Mouse (Mus musculus) adrenal gland, adult 18-20 months (tissue): Measurements from ENCODE around the gene Tor1aip2. TPM values are rescaled to one million over a fixed set of nuclear protein-coding genes. Genes with fewer than 3 reads are reported as not detected.
"Not testable (repeated sequence)": the region's sequence is repeated elsewhere in the genome, so short reads cannot be mapped to it uniquely, and the experiment has no call there.

Source experiments
- DNase-seq, 2 experiments: peaks; one replicate each; pipeline ENCODE4 v3.0.0; 2021 to 2022; ENCODE audit warnings: low spot score in 2 of 2
- long read RNA-seq, 2 experiments: library from polyadenylated mRNA; stranded (forward); transcript quantifications; one replicate each; pipeline ENCODE4 v2.0.0; 2021
- total RNA-seq, 2 experiments: library from RNA; stranded (reverse); gene quantifications; 1 replicate in 1 of 2; 2 replicates in 1 of 2; pipeline ENCODE4 v1.2.3; 2021

The Tor1aip2 gene
- 100 to 1,000 TPM; 110 to 165 TPM for total RNA-seq
- long read RNA-seq, experiment 1, full-length matches to known transcripts = 28 of 37 reads
- long read RNA-seq, experiment 1, partial matches to known transcripts = 0 of 37 reads
- long read RNA-seq, experiment 1, other reads (novel, unspliced or antisense) = 9 of 37 reads
- long read RNA-seq, experiment 2, transcript Tor1aip2-203 (3 exons, 2,589 nt) = minor isoform, 7 of 69 reads
- long read RNA-seq, experiment 2, transcript Tor1aip2-202 (2 exons, 2,529 nt) = major isoform, 33 of 69 reads
- long read RNA-seq, experiment 2, partial matches to known transcripts = 2 of 69 reads
- long read RNA-seq, experiment 2, other reads (novel, unspliced or antisense) = 22 of 69 reads

- DNase-seq = peak; percentile 81 to 82
Measured at GRCm38 (mm10) chr1:156035269-156035929, at the start of gene Tor1aip2. Gene Tor1aip2 (plus strand): TSS chr1:156035403.

GRCm38 (mm10) chr1:155987625-155988024 lies 47.6 kb upstream of the Tor1aip2 start:
- no peak for DNase-seq

DNA sequence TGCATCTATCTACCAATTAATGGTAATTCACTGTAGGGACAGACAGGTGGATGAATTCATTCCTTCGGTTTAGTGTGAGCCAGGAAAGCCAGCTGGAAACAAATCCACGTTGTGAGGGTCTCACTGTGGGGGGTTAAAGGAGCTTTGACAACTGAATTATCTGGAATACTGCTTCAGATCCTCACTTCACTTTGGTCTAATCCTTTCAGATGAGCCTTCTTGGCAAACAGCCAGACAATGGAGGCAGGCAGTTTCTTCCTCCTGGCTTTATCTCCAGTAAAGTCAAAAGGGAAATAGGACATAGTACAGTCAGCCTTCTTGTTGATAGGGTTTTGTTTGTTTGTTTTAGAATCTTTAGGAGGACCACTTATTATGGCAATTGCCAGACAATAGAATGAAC lies 45.8 kb upstream of the Tor1aip2 start:
- no peak for DNase-seq

- DNase-seq = no peak
Measured at GRCm38 (mm10) chr1:155990391-155990790, 44.8 kb upstream of the Tor1aip2 start.

DNA sequence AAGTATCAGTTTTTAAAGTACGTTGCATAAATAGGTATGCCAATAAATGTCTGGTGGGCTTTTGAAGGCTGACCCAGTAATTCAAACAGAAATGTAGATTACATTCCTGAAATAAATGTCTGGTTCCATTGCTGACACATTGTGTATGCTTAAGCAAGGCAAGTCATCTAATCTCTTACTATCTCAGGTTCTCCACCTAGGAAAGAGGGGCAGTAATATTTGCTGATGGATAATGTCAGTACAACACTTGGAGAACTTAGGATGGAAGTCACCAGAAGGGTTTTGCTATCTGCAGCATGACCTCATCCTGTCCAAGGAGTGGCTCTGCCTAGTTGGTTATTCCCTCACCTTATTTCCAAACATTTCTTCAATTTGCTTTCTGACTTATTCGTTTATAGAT lies 40.7 kb upstream of the Tor1aip2 start:
- DNase-seq = no peak

- no peak for DNase-seq
Measured at GRCm38 (mm10) chr1:155995612-155996011, 39.6 kb upstream of the Tor1aip2 start.

DNA sequence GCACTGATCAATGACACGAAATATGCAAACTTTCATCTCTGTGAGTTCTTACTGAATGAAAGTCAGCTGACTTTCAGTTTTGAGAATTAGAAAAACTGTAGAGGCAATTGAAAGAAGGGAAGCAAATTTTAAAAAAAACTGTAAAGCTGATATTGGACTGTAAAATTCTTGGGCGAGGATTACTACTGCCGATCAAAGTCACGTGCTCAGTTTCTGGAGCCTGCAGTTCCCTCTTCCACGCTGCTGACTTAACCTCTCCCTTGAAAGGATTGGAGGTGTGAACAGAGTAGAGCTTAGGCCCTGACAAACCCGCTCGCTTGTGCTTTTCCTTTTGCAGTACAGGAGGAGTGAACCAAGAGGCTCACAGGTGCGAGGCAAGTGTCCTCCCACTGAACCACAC lies 32.8 kb upstream of the Tor1aip2 start:
- DNase-seq = no peak

GRCm38 (mm10) chr1:156003201-156003935 lies 31.8 kb upstream of the Tor1aip2 start:
- peak; percentile 14 to 26 for DNase-seq

GRCm38 (mm10) chr1:156005906-156006305 lies 29.3 kb upstream of the Tor1aip2 start:
- DNase-seq = no peak

GRCm38 (mm10) chr1:156009003-156009402 lies 26.2 kb upstream of the Tor1aip2 start:
- no peak for DNase-seq

DNA sequence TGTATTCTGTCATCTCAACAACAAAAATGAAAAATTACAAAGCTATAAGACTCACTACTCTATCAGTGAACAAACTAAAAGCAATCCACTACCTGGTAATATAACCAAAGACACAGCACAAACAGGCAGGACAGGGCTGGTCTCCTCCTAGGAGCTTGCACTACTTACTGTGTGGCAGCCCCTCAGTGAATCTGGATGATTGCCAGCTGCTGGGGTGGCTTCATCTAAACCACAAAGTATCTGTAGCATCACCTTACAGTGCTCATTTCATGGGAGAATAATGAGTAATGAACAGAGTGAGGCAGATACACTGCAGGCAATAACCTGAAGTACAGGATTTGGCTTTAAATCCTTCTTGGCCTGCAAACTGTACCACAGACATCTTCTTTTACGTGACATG lies 15.4 kb upstream of the Tor1aip2 start:
- no peak for DNase-seq

GRCm38 (mm10) chr1:156020402-156020801 lies 14.8 kb upstream of the Tor1aip2 start:
- DNase-seq = no peak

DNA sequence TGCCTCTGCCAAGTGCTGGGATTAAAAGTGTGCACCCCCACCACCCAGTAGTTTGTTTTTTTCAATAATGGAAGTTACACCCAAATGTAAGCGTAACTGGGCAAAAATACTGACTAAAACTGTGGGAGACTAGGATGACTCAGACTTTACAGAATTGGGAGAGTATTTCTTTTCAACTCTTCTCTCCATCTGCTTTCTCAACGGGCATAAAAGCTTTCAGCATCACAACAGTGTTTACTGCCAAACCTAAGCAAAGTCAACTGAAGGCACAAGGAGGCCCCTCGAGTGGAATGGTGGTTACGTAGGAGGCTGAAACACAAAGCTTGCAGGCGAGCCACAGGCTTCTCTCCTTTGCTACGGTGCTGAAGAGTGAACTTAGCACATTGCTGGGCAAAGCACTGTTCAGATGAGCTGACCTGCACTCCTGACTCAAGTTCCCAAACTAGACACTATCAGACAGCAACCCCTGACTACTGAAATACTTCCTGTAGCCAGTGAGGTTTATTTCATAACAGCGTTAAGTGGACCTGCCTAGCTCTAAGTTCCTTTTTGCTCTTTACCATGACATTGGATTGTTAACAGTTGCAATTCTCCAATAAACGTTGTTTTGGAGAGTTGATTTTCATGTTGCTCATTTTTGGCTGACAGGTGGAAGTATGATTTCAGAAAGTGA lies 10.2 kb upstream of the Tor1aip2 start:
- DNase-seq = no peak

GRCm38 (mm10) chr1:156027849-156028248 lies 7.4 kb upstream of the Tor1aip2 start:
- no peak for DNase-seq

GRCm38 (mm10) chr1:156028340-156028975 lies 6.7 kb upstream of the Tor1aip2 start:
- DNase-seq = no peak

- DNase-seq = no peak
Measured at GRCm38 (mm10) chr1:156033921-156034320, 1.3 kb upstream of the Tor1aip2 start.

DNA sequence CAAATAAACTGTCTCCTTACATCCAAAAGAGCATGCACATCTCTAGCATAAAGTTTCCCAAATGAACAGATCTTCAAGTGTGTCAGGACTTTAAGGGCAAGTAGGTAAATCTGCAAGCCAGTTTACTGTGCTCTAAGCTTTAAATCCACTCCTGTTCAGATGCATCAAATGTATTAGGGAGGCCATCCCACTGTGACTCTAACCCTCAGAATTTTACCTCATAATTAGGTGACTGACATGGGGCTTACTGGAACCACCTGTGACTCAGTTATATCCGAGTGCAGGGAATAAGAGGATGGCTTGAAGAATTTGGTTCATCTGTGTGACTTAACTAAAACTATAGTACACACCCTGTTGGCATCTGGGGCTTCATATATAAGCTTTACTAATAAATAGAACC lies 542 bp upstream of the Tor1aip2 start:
- no peak for DNase-seq

GRCm38 (mm10) chr1:156035930-156036737 lies 931 bp downstream of the Tor1aip2 start, which contains the start of gene Tor1aip1:
Gene Tor1aip1 (minus strand): TSS chr1:156036480.
- peak; percentile 93 to 95 for DNase-seq

- peak; percentile 36 to 43 for DNase-seq
Measured at GRCm38 (mm10) chr1:156037144-156037583, 2.0 kb downstream of the Tor1aip2 start.

GRCm38 (mm10) chr1:156039989-156040388 lies 4.8 kb downstream of the Tor1aip2 start:
- not testable (repeated sequence) for DNase-seq
